Mouse (Mus musculus): Measurements from ENCODE around the gene Myl9. TPM values are rescaled to one million over a fixed set of nuclear protein-coding genes. Genes with fewer than 3 reads are reported as not detected.
A peak's percentile ranks its signal among the peaks of the same experiment; 100 is the strongest.

Myl9 gene
- polyA plus RNA-seq, 2 experiments: 127 to 269 TPM

- Histone ChIP-seq H3K36me3 (ENCODE audit: control insufficient read depth, insufficient read depth, low read length) (no peaks in the 10 kb centered on the region), H3K27ac (replicated peaks; ENCODE audit: low read depth, low read length) (no peak overlapping the region)
These were observed 43.6 kb upstream of the Myl9 start for GRCm38 (mm10) chr2:156731592-156731991.

GRCm38 (mm10) chr2:156732109-156732508, 43.1 kb upstream of the Myl9 start:
- no peak overlapping the region for H3K27ac ChIP-seq (replicated peaks; ENCODE audit: low read depth, low read length)
- no peak for TF ChIP-seq POLR2A (IDR thresholded peaks at IDR 0.05; ENCODE audit: borderline replicate concordance, extremely low read depth, insufficient read depth, insufficient read length)
- H3K9me3 ChIP-seq (ENCODE audit: control insufficient read depth, low read length): no peaks in the 10 kb centered on the region
- H3K9ac ChIP-seq (ENCODE audit: low read depth, low read length, severe bottlenecking): no peak overlapping the region
- H3K36me3 ChIP-seq (ENCODE audit: control insufficient read depth, insufficient read depth, low read length): no peaks in the 10 kb centered on the region
- DNase-seq (ENCODE audit: low spot score) (no peak), ATAC-seq (ENCODE audit: low FRiP score, low read depth) (no peak)
- H3K4me1 ChIP-seq (ENCODE audit: control insufficient read depth, insufficient read depth, low read length): peaks cover 34% of the 10 kb centered on the region
- WGBS: 70% methylated on average over 6 of the region's 6 CpGs
- no peak overlapping the region for H3K4me3 ChIP-seq (replicated peaks; ENCODE audit: low read length)
- no peaks in the 10 kb centered on the region for H3K27me3 ChIP-seq (ENCODE audit: control insufficient read depth, insufficient read depth, low read length)
- no peak overlapping the region for H3K4me2 ChIP-seq (replicated peaks; ENCODE audit: low read depth, low read length, severe bottlenecking)

More at GRCm38 (mm10) chr2:156731592-156731991, 43.6 kb upstream of the Myl9 start:
- no peaks in the 10 kb centered on the region for H3K9me3 ChIP-seq (ENCODE audit: control insufficient read depth, low read length)
- no peak for DNase-seq (ENCODE audit: low spot score)
- H3K27me3 ChIP-seq (ENCODE audit: control insufficient read depth, insufficient read depth, low read length): no peaks in the 10 kb centered on the region
- H3K9ac ChIP-seq (ENCODE audit: low read depth, low read length, severe bottlenecking): no peak overlapping the region
- no peak overlapping the region for H3K4me2 ChIP-seq (replicated peaks; ENCODE audit: low read depth, low read length, severe bottlenecking)
- H3K4me3 ChIP-seq (replicated peaks; ENCODE audit: low read length): no peak overlapping the region
- ATAC-seq (ENCODE audit: low FRiP score, low read depth): no peak
- H3K4me1 ChIP-seq (ENCODE audit: control insufficient read depth, insufficient read depth, low read length): peaks cover 32% of the 10 kb centered on the region
- no peak for TF ChIP-seq POLR2A (IDR thresholded peaks at IDR 0.05; ENCODE audit: borderline replicate concordance, extremely low read depth, insufficient read depth, insufficient read length)

- WGBS: 71% methylated on average over 3 of the region's 3 CpGs
- 0 out of 2 replicates have a peak, but pooled peaks cover 5% of the 10 kb centered on the region for H3K36me3 ChIP-seq (ENCODE audit: control insufficient read depth, insufficient read depth, low read length)
- no peak overlapping the region for H3K4me2 ChIP-seq (replicated peaks; ENCODE audit: low read depth, low read length, severe bottlenecking)
- peaks cover 27% of the 10 kb centered on the region for H3K4me1 ChIP-seq (ENCODE audit: control insufficient read depth, insufficient read depth, low read length)
- no peak overlapping the region for H3K9ac ChIP-seq (ENCODE audit: low read depth, low read length, severe bottlenecking)
- DNase-seq (ENCODE audit: low spot score): no peak
- H3K27ac ChIP-seq (replicated peaks; ENCODE audit: low read depth, low read length): no peak overlapping the region
- no peaks in the 10 kb centered on the region for H3K9me3 ChIP-seq (ENCODE audit: control insufficient read depth, low read length)
- H3K4me3 ChIP-seq (replicated peaks; ENCODE audit: low read length): no peak overlapping the region
- TF ChIP-seq POLR2A (IDR thresholded peaks at IDR 0.05; ENCODE audit: borderline replicate concordance, extremely low read depth, insufficient read depth, insufficient read length): no peak
- H3K27me3 ChIP-seq (ENCODE audit: control insufficient read depth, insufficient read depth, low read length): no peaks in the 10 kb centered on the region
- ATAC-seq (ENCODE audit: low FRiP score, low read depth): no peak
These were observed 39.4 kb upstream of the Myl9 start for GRCm38 (mm10) chr2:156735761-156736335.

- Histone ChIP-seq H3K9me3 (ENCODE audit: control insufficient read depth, low read length) (no peaks in the 10 kb centered on the region), H3K4me2 (replicated peaks; ENCODE audit: low read depth, low read length, severe bottlenecking) (no peak overlapping the region), H3K4me1 (ENCODE audit: control insufficient read depth, insufficient read depth, low read length) (peaks cover 34% of the 10 kb centered on the region), H3K4me3 (replicated peaks; ENCODE audit: low read length) (no peak overlapping the region), H3K27me3 (ENCODE audit: control insufficient read depth, insufficient read depth, low read length) (no peaks in the 10 kb centered on the region), H3K27ac (replicated peaks; ENCODE audit: low read depth, low read length) (no peak overlapping the region), H3K36me3 (ENCODE audit: control insufficient read depth, insufficient read depth, low read length) (0 out of 2 replicates have a peak, but pooled peaks cover 5% of the 10 kb centered on the region), H3K9ac (ENCODE audit: low read depth, low read length, severe bottlenecking) (0 out of 2 replicates have a peak overlapping the region, but pooled peaks have one; percentile 16)
- peak; percentile 34 for ATAC-seq (ENCODE audit: low FRiP score, low read depth)
- no peak for DNase-seq (ENCODE audit: low spot score)
- no peak for TF ChIP-seq POLR2A (IDR thresholded peaks at IDR 0.05; ENCODE audit: borderline replicate concordance, extremely low read depth, insufficient read depth, insufficient read length)
- 46% methylated on average over 7 of the region's 7 CpGs for WGBS
These were observed 38.4 kb upstream of the Myl9 start for GRCm38 (mm10) chr2:156736846-156737245.

- Histone ChIP-seq H3K9me3 (ENCODE audit: control insufficient read depth, low read length) (no peaks in the 10 kb centered on the region), H3K27me3 (ENCODE audit: control insufficient read depth, insufficient read depth, low read length) (no peaks in the 10 kb centered on the region), H3K27ac (replicated peaks; ENCODE audit: low read depth, low read length) (no peak overlapping the region), H3K36me3 (ENCODE audit: control insufficient read depth, insufficient read depth, low read length) (0 out of 2 replicates have a peak, but pooled peaks cover 5% of the 10 kb centered on the region), H3K4me1 (ENCODE audit: control insufficient read depth, insufficient read depth, low read length) (peaks cover 37% of the 10 kb centered on the region), H3K4me2 (replicated peaks; ENCODE audit: low read depth, low read length, severe bottlenecking) (no peak overlapping the region), H3K9ac (ENCODE audit: low read depth, low read length, severe bottlenecking) (no peak overlapping the region), H3K4me3 (replicated peaks; ENCODE audit: low read length) (no peak overlapping the region)
- 86% methylated on average over 7 of the region's 7 CpGs for WGBS
- no peak for TF ChIP-seq POLR2A (IDR thresholded peaks at IDR 0.05; ENCODE audit: borderline replicate concordance, extremely low read depth, insufficient read depth, insufficient read length)
- DNase-seq (ENCODE audit: low spot score) (no peak), ATAC-seq (ENCODE audit: low FRiP score, low read depth) (no peak)
These were observed 37.2 kb upstream of the Myl9 start for GRCm38 (mm10) chr2:156737976-156738375.
